Mouse (Mus musculus) gastrocnemius, postnatal 36 days (tissue): ENCODE data around the gene Fgd5. TPM values are rescaled to one million over a fixed set of nuclear protein-coding genes. Genes with fewer than 3 reads are reported as not detected.

Source experiments
- total RNA-seq, 2 experiments: library from RNA; stranded (reverse); gene quantifications; 2 replicates each; pipeline ENCODE4 v1.2.3; 2021

The Fgd5 gene
- total RNA-seq, 2 experiments from 2014 or later: 6.8 to 10.3 TPM

Other genes starting within 250 kb of the Fgd5 start
- gene Grip2, start 151.6 kb upstream of the Fgd5 start, total RNA-seq: 1 to 10 TPM; 2.4 to 3.3 TPM
- 1 to 10 TPM; 7.2 to 8.2 TPM for gene Ccdc174, start 100.8 kb upstream of the Fgd5 start, total RNA-seq
- 1 to 10 TPM in 1 of 2 experiments, under 1 TPM in 1; 0.81 to 1.1 TPM for gene 4930590J08Rik, start 76.1 kb upstream of the Fgd5 start, total RNA-seq
- 10 to 100 TPM; 17.7 to 24.2 TPM for gene Nr2c2, start 112.5 kb downstream of the Fgd5 start, total RNA-seq
- gene Mrps25, start 205.2 kb downstream of the Fgd5 start, total RNA-seq: 10 to 100 TPM; 36.1 to 39.4 TPM
- 10 to 100 TPM in 1 of 2 experiments, 1 to 10 TPM in 1; 9.8 to 10.0 TPM for gene Rbsn, start 236.0 kb downstream of the Fgd5 start, total RNA-seq